Mouse (Mus musculus): ENCODE measurements around the gene Stard7.

DNA sequence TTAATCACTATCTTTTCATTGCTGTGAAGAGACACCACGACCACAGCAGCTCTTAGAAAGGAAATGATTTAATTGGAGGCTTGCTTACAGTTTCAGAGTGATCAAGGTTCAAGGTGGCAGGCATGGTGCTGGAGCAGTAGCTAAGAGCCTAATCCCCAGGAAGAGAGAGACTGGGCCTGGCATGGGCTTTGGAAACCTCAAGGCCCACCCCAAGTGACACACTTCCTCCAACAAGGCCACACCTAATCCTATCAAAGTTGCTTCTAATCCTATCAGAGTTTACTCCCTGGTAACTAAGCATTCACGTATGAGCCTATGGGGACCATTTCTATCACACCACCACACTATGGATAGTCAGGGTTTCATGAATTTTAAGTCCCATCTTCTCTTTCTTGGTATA is 40.2 kb downstream of the Stard7 start:
- no peak for TF ChIP-seq CTCF (IDR thresholded peaks at IDR 0.05; ENCODE audit: low read depth, low read length)
- TF ChIP-seq POLR2A (IDR thresholded peaks at IDR 0.05; ENCODE audit: extremely low read depth, insufficient read depth, low read length), result no peak

Measured in liver, adult 2 months (tissue).